Mouse (Mus musculus) kidney, adult 9 months (tissue): ENCODE results near the gene Mecr.

Source experiments
- DNase-seq: peaks from one replicate; pipeline ENCODE4 v3.0.0; 2022

The Mecr gene

GRCm38 (mm10) chr4:131836891-131837491 is 6.3 kb upstream of the Mecr start:
- peak; percentile 17 for DNase-seq

GRCm38 (mm10) chr4:131837872-131838524 is 5.3 kb upstream of the Mecr start, which contains the start of gene Ptpru:
TSS of gene Ptpru (minus strand) at chr4:131838288.
- peak; percentile 90 for DNase-seq

- DNase-seq: no peak
Measured at GRCm38 (mm10) chr4:131845991-131846778, 2.9 kb downstream of the Mecr start.

- no peak for DNase-seq
Measured at GRCm38 (mm10) chr4:131848082-131848481, 4.8 kb downstream of the Mecr start.

- peak; percentile 29 for DNase-seq
Measured at GRCm38 (mm10) chr4:131849986-131850638, 6.8 kb downstream of the Mecr start.

GRCm38 (mm10) chr4:131854950-131855349 is 11.7 kb downstream of the Mecr start:
- no peak for DNase-seq

- DNase-seq: peak; percentile 87
Measured at GRCm38 (mm10) chr4:131860492-131861340, 17.4 kb downstream of the Mecr start.

- DNase-seq: no peak
Measured at GRCm38 (mm10) chr4:131861341-131861739, 18.1 kb downstream of the Mecr start.

GRCm38 (mm10) chr4:131872672-131873292 is 29.5 kb downstream of the Mecr start:
- no peak for DNase-seq

GRCm38 (mm10) chr4:131873293-131874168 is 30.3 kb downstream of the Mecr start, which contains the start of gene Srsf4:
TSS of gene Srsf4 (plus strand) at chr4:131873617.
- DNase-seq: peak; percentile 94

GRCm38 (mm10) chr4:131874169-131874536 is 30.9 kb downstream of the Mecr start:
- no peak for DNase-seq

- no peak for DNase-seq
Measured at GRCm38 (mm10) chr4:131874567-131874966, 31.3 kb downstream of the Mecr start.

- no peak for DNase-seq
Measured at GRCm38 (mm10) chr4:131875242-131875641, 32.0 kb downstream of the Mecr start.

- no peak for DNase-seq
Measured at GRCm38 (mm10) chr4:131876836-131877235, 33.6 kb downstream of the Mecr start.

- peak; percentile 65 for DNase-seq
Measured at GRCm38 (mm10) chr4:131879692-131880091, 36.4 kb downstream of the Mecr start.

GRCm38 (mm10) chr4:131881306-131881705 is 38.0 kb downstream of the Mecr start:
- no peak for DNase-seq

GRCm38 (mm10) chr4:131883571-131883970 is 40.3 kb downstream of the Mecr start:
- no peak for DNase-seq

GRCm38 (mm10) chr4:131885376-131885775 is 42.1 kb downstream of the Mecr start:
- DNase-seq: peak; percentile 49

GRCm38 (mm10) chr4:131888564-131888963 is 45.3 kb downstream of the Mecr start:
- no peak for DNase-seq

GRCm38 (mm10) chr4:131890692-131891091 is 47.4 kb downstream of the Mecr start:
- no peak for DNase-seq

GRCm38 (mm10) chr4:131897109-131897508 is 53.8 kb downstream of the Mecr start:
- no peak for DNase-seq
